Mouse (Mus musculus): Measurements from ENCODE around the gene Stard10. TPM values are rescaled to one million over a fixed set of nuclear protein-coding genes. Genes with fewer than 3 reads are reported as not detected.

The Stard10 gene
- polyA plus RNA-seq, 1 experiment from 2014 or later = 6.2 TPM

GRCm38 (mm10) chr7:101324142-101324962 lies 7.5 kb downstream of the Stard10 start:
- H3K4me2 ChIP-seq (ENCODE audit: low read length) = no peak overlapping the region
- no peak overlapping the region for H3K27ac ChIP-seq (ENCODE audit: low read length)
- H3K4me1 ChIP-seq (replicated peaks; ENCODE audit: control insufficient read depth, insufficient read depth, low read length) = peaks cover 23% of the 10 kb centered on the region
- no peaks in the 10 kb centered on the region for H3K36me3 ChIP-seq (ENCODE audit: control insufficient read depth, insufficient read depth)
- H3K4me3 ChIP-seq (replicated peaks; ENCODE audit: low read length) = no peak overlapping the region
- no peak overlapping the region for H3K9ac ChIP-seq (replicated peaks; ENCODE audit: low read depth, low read length)
- WGBS = 62% methylated on average over 6 of the region's 6 CpGs
- no peaks in the 10 kb centered on the region; the same call in 1 of the 2 replicates for H3K27me3 ChIP-seq (replicated peaks; ENCODE audit: control insufficient read depth, insufficient read depth, low read length)
- H3K9me3 ChIP-seq (ENCODE audit: control insufficient read depth, low read length) = no peaks in the 10 kb centered on the region
- ATAC-seq = no peak

- Histone ChIP-seq H3K9ac (replicated peaks; ENCODE audit: low read depth, low read length) (no peak overlapping the region), H3K27me3 (replicated peaks; ENCODE audit: control insufficient read depth, insufficient read depth, low read length) (no peaks in the 10 kb centered on the region; the same call in 1 of the 2 replicates), H3K4me1 (replicated peaks; ENCODE audit: control insufficient read depth, insufficient read depth, low read length) (peaks cover 21% of the 10 kb centered on the region), H3K27ac (ENCODE audit: low read length) (no peak overlapping the region), H3K4me3 (replicated peaks; ENCODE audit: low read length) (no peak overlapping the region), H3K36me3 (ENCODE audit: control insufficient read depth, insufficient read depth) (no peaks in the 10 kb centered on the region), H3K4me2 (ENCODE audit: low read length) (no peak overlapping the region), H3K9me3 (ENCODE audit: control insufficient read depth, low read length) (no peaks in the 10 kb centered on the region)
- 92% methylated on average over 5 of the region's 5 CpGs for WGBS
- no peak for ATAC-seq
These were observed 9.1 kb downstream of the Stard10 start for GRCm38 (mm10) chr7:101326006-101326405.

GRCm38 (mm10) chr7:101327263-101327662 lies 10.4 kb downstream of the Stard10 start:
- no peaks in the 10 kb centered on the region for H3K36me3 ChIP-seq (ENCODE audit: control insufficient read depth, insufficient read depth)
- 49% methylated on average over 5 of the region's 5 CpGs for WGBS
- no peak overlapping the region for H3K27ac ChIP-seq (ENCODE audit: low read length)
- no peak overlapping the region for H3K4me3 ChIP-seq (replicated peaks; ENCODE audit: low read length)
- no peaks in the 10 kb centered on the region; the same call in 1 of the 2 replicates for H3K27me3 ChIP-seq (replicated peaks; ENCODE audit: control insufficient read depth, insufficient read depth, low read length)
- peaks cover 15% of the 10 kb centered on the region for H3K4me1 ChIP-seq (replicated peaks; ENCODE audit: control insufficient read depth, insufficient read depth, low read length)
- H3K9ac ChIP-seq (replicated peaks; ENCODE audit: low read depth, low read length) = no peak overlapping the region
- no peak for ATAC-seq
- H3K4me2 ChIP-seq (ENCODE audit: low read length) = no peak overlapping the region
- no peaks in the 10 kb centered on the region for H3K9me3 ChIP-seq (ENCODE audit: control insufficient read depth, low read length)

GRCm38 (mm10) chr7:101327786-101328185 lies 10.9 kb downstream of the Stard10 start:
- no peak for ATAC-seq
- H3K4me1 ChIP-seq (replicated peaks; ENCODE audit: control insufficient read depth, insufficient read depth, low read length) = peaks cover 15% of the 10 kb centered on the region
- H3K4me3 ChIP-seq (replicated peaks; ENCODE audit: low read length) = no peak overlapping the region
- H3K9ac ChIP-seq (replicated peaks; ENCODE audit: low read depth, low read length) = no peak overlapping the region
- WGBS = 78% methylated on average over 2 of the region's 2 CpGs
- no peaks in the 10 kb centered on the region for H3K27me3 ChIP-seq (replicated peaks; ENCODE audit: control insufficient read depth, insufficient read depth, low read length)
- H3K4me2 ChIP-seq (ENCODE audit: low read length) = no peak overlapping the region
- H3K27ac ChIP-seq (ENCODE audit: low read length) = no peak overlapping the region
- no peaks in the 10 kb centered on the region for H3K9me3 ChIP-seq (ENCODE audit: control insufficient read depth, low read length)
- H3K36me3 ChIP-seq (ENCODE audit: control insufficient read depth, insufficient read depth) = no peaks in the 10 kb centered on the region

GRCm38 (mm10) chr7:101328621-101329158 lies 11.8 kb downstream of the Stard10 start:
- no peaks in the 10 kb centered on the region for H3K36me3 ChIP-seq (ENCODE audit: control insufficient read depth, insufficient read depth)
- no peaks in the 10 kb centered on the region for H3K27me3 ChIP-seq (replicated peaks; ENCODE audit: control insufficient read depth, insufficient read depth, low read length)
- H3K4me2 ChIP-seq (ENCODE audit: low read length) = no peak overlapping the region
- WGBS = 44% methylated on average over 4 of the region's 4 CpGs
- H3K27ac ChIP-seq (ENCODE audit: low read length) = peak overlapping the region; percentile 49
- peaks cover 15% of the 10 kb centered on the region for H3K4me1 ChIP-seq (replicated peaks; ENCODE audit: control insufficient read depth, insufficient read depth, low read length)
- H3K9ac ChIP-seq (replicated peaks; ENCODE audit: low read depth, low read length) = peak overlapping the region; percentile 18; the same call in 1 of the 2 replicates
- H3K4me3 ChIP-seq (replicated peaks; ENCODE audit: low read length) = no peak overlapping the region
- no peaks in the 10 kb centered on the region for H3K9me3 ChIP-seq (ENCODE audit: control insufficient read depth, low read length)
- peak; percentile 81 for ATAC-seq

- peaks cover 15% of the 10 kb centered on the region for H3K4me1 ChIP-seq (replicated peaks; ENCODE audit: control insufficient read depth, insufficient read depth, low read length)
- no peak overlapping the region; the same call in 1 of the 2 replicates for H3K27ac ChIP-seq (ENCODE audit: low read length)
- no peak overlapping the region for H3K4me3 ChIP-seq (replicated peaks; ENCODE audit: low read length)
- no peaks in the 10 kb centered on the region for H3K27me3 ChIP-seq (replicated peaks; ENCODE audit: control insufficient read depth, insufficient read depth, low read length)
- H3K9ac ChIP-seq (replicated peaks; ENCODE audit: low read depth, low read length) = peak overlapping the region; percentile 16; the same call in 1 of the 2 replicates
- 50% methylated on average over 4 of the region's 4 CpGs for WGBS
- H3K36me3 ChIP-seq (ENCODE audit: control insufficient read depth, insufficient read depth) = no peaks in the 10 kb centered on the region
- H3K9me3 ChIP-seq (ENCODE audit: control insufficient read depth, low read length) = no peaks in the 10 kb centered on the region
- ATAC-seq = no peak
- H3K4me2 ChIP-seq (ENCODE audit: low read length) = no peak overlapping the region
These were observed 12.7 kb downstream of the Stard10 start for GRCm38 (mm10) chr7:101329606-101330005.

- no peaks in the 10 kb centered on the region for H3K27me3 ChIP-seq (replicated peaks; ENCODE audit: control insufficient read depth, insufficient read depth, low read length)
- H3K9ac ChIP-seq (replicated peaks; ENCODE audit: low read depth, low read length) = no peak overlapping the region
- WGBS = 69% methylated on average over 10 of the region's 10 CpGs
- no peak for ATAC-seq
- H3K4me1 ChIP-seq (replicated peaks; ENCODE audit: control insufficient read depth, insufficient read depth, low read length) = peaks cover 15% of the 10 kb centered on the region
- no peak overlapping the region for H3K4me3 ChIP-seq (replicated peaks; ENCODE audit: low read length)
- H3K27ac ChIP-seq (ENCODE audit: low read length) = no peak overlapping the region
- no peaks in the 10 kb centered on the region for H3K9me3 ChIP-seq (ENCODE audit: control insufficient read depth, low read length)
- no peak overlapping the region for H3K4me2 ChIP-seq (ENCODE audit: low read length)
- H3K36me3 ChIP-seq (ENCODE audit: control insufficient read depth, insufficient read depth) = no peaks in the 10 kb centered on the region
These were observed 13.4 kb downstream of the Stard10 start for GRCm38 (mm10) chr7:101330074-101330840.

- no peaks in the 10 kb centered on the region for H3K36me3 ChIP-seq (ENCODE audit: control insufficient read depth, insufficient read depth)
- no peak overlapping the region for H3K27ac ChIP-seq (ENCODE audit: low read length)
- 64% methylated on average over 4 of the region's 4 CpGs for WGBS
- peaks cover 15% of the 10 kb centered on the region for H3K4me1 ChIP-seq (replicated peaks; ENCODE audit: control insufficient read depth, insufficient read depth, low read length)
- no peak overlapping the region for H3K4me3 ChIP-seq (replicated peaks; ENCODE audit: low read length)
- ATAC-seq = no peak
- H3K9me3 ChIP-seq (ENCODE audit: control insufficient read depth, low read length) = no peaks in the 10 kb centered on the region
- H3K4me2 ChIP-seq (ENCODE audit: low read length) = no peak overlapping the region
- no peak overlapping the region for H3K9ac ChIP-seq (replicated peaks; ENCODE audit: low read depth, low read length)
- H3K27me3 ChIP-seq (replicated peaks; ENCODE audit: control insufficient read depth, insufficient read depth, low read length) = no peaks in the 10 kb centered on the region
These were observed 13.9 kb downstream of the Stard10 start for GRCm38 (mm10) chr7:101330841-101331173.

All from forebrain, embryonic 16.5 days (tissue).